Mouse (Mus musculus) layer of hippocampus, adult 9-11 months (tissue): Measurements from ENCODE around the gene Cfap43.

Experiments used
- DNase-seq: peaks from one replicate; pipeline ENCODE4 v3.0.0; 2022

The Cfap43 gene

DNA sequence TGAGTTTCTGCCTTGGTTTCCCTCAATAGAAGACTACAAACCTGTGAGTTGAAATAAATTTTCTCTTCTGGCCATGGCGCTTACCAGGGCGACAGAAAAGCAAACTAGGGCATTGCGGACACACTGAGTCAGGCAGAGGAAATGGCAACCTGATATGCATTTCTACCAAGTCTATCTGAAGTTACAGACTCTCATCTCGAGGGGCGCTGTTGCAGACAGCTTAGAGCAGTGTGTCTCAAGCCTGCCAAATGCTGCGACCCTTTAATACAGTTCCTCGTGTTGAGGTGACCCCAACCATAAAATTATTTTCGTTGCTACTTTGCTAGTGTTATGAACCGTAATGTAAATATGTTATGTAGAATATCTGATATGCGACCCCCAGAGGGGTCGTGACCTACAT is 138.1 kb downstream of the Cfap43 start:
- DNase-seq, result no peak

- peak; percentile 13 for DNase-seq
Observed at GRCm38 (mm10) chr19:47780145-47780544, 138.9 kb downstream of the Cfap43 start.

DNA sequence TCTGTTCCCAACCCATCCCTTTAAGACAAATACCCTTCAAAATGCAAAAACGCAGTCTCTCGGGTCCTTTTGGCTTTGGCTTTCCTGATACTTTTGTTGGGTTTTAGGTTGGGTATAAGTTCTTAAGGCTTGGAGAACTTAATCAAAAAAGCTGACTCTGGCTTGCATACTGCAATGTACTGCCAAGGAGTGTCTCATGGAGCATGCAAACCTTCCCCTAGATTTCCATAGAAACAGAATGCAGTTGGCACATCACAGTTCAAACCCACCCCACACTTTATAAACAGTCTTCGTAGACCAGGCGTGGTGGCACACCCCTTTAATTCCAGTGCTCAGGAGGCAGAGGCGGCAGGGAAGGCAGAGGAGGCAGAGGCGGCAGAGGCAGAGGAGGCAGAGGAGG is 141.2 kb downstream of the Cfap43 start:
- DNase-seq, result no peak

DNA sequence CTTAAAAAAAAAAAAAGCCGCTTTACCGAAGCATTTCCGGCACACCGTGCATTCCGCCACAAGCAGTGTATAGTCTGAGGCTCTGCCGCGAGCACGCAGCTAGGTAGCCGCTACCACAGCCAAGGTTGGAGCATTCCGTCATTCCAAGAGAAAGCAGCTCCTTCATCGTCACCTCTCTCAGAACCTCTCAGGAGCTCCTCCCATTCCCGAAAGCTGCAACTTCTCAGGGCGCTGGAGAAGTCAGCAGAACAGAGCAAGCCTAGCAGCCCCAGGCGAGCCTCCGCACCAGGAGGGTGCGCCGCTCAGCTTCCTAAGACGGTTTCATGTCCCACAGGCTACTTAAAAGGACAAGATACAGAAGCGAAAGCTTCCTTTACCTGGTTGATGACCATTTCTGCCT is 163.5 kb downstream of the Cfap43 start:
- no peak for DNase-seq

- no peak for DNase-seq
Observed at GRCm38 (mm10) chr19:47754931-47755330, 164.2 kb downstream of the Cfap43 start.

GRCm38 (mm10) chr19:47753921-47754320 is 165.2 kb downstream of the Cfap43 start:
- no peak for DNase-seq

- DNase-seq, result no peak
Observed at GRCm38 (mm10) chr19:47752456-47752855, 166.6 kb downstream of the Cfap43 start.

DNA sequence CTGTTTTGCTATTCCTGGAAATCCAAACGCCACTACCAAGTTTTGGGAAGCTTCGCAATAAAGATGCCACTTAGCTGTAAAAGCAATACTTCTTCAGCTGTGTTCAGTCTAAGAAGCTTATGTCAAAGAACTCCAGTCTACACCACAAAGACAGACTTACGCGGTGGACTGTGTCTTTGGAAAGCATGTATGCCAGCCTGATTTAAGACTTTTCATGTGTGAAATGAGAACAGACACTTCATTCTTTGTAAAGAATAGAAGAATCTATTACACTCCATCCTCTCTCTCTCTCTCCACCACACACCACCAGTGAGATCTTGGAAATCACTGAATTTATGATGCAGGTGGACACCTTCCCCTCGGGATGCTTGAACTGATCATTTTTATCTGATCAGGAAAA is 168.7 kb downstream of the Cfap43 start:
- no peak for DNase-seq

- no peak for DNase-seq
Observed at GRCm38 (mm10) chr19:47748950-47749349, 170.1 kb downstream of the Cfap43 start.

GRCm38 (mm10) chr19:47747072-47747471 is 172.0 kb downstream of the Cfap43 start:
- DNase-seq, result peak; percentile 59

GRCm38 (mm10) chr19:47731931-47732330 is 187.2 kb downstream of the Cfap43 start:
- DNase-seq, result peak; percentile 53

GRCm38 (mm10) chr19:47731071-47731881 is 187.8 kb downstream of the Cfap43 start, which contains the start of gene Sfr1:
TSS of gene Sfr1 (plus strand) at chr19:47731682.
- DNase-seq, result peak; percentile 99

DNA sequence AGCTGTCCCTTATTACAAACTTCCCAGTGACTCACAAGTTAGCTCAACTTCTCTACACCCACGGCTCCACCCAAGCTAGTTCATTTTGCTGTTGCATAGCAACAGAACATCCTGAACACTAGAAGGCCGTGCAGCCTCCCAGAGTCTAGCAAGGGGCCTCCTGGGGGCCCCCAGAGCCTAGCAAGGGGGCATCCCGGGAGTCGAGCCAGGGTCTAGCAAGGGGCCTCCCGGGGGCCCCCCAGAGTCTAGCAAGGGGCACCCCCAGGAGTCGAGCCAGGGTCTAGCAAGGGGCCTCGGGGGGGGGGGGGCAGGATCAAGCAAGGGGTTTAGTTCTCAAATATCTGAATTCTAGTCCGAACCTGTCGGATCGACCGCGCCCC is 188.4 kb downstream of the Cfap43 start:
- DNase-seq, result peak; percentile 76

DNA sequence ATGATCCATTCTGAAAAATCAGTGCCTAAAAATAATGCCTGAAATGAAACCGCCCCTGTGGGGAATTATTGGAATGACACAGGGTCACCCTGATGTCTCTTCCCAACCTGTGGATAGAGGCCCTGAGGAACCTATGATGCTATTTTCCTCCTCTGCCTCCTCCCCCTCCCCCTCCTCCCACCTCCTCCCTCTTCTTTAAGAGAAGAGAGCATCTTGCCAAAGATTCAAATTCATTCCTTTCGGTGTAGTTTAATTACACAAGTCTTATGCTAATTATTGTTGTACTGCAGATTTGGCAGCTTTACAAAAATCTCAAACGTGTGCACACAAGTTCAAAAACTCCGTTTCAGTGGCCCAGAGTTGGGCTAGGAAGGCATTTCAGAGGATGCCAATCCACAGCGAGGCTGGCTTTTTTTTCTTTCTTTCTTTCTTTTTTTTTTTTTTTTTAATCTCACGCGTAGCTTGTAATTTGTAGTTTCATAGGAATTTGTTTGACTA is 193.4 kb downstream of the Cfap43 start:
- no peak for DNase-seq

- DNase-seq, result no peak
Observed at GRCm38 (mm10) chr19:47724903-47725302, 194.2 kb downstream of the Cfap43 start.

- no peak for DNase-seq
Observed at GRCm38 (mm10) chr19:47722471-47722870, 196.6 kb downstream of the Cfap43 start.

- DNase-seq, result no peak
Observed at GRCm38 (mm10) chr19:47719147-47719546, 199.9 kb downstream of the Cfap43 start.

DNA sequence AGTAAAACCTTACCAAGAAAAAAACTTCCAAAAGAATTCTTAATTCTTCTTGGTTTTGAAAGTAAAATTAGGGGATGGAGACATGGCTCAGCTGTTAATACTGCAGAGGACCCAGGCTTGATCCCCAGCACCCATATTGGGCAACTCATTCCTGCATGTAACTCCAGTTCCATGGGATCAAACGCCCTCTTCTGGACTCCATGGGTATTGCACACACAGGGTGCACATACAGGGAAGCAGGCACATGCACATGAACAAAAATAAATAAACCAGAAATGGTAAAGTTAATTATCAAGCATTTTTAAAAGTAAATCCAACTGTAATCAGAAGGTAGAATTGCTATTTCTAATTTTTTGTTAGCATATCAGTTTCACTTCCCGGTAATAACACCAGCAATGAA is 202.9 kb downstream of the Cfap43 start:
- DNase-seq, result no peak

DNA sequence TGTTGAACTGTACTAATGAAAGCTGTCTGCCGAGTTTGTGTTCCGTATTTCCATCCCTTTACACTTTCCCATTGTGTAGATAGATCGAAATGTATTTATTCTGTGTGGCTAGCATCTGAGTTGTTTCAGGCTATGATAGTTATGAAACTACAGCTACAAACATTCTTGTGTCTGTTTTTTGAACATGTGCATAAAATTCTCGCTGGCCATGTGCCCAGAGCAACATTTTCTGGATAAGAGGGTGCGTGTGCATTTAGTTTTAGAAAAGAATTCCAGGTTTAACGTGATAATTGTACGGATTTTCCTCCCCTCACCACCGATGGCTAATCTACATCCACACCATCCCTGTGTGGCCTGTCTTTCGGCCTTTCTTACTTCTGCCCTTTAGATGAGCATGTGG is 205.6 kb downstream of the Cfap43 start:
- DNase-seq, result no peak

DNA sequence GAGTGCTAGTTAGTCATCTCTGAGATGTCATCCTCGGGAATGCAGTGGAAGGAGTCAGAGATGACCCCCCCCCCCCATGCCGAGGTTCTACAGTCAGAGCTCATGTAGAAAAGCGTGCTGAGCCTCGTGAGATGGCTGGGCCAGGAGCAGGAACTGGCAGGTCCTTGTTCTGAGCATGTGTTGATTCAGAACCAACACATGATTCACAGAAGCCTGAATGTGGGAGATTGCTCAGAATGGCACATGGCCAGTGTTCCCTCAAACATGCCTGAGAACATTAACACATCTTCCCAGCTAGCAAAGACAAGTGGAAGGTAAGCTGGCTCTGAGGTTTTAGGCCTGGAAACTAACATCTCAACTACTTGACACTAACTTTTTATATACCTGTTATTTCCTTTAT is 208.7 kb downstream of the Cfap43 start:
- DNase-seq, result peak; percentile 57

GRCm38 (mm10) chr19:47705772-47706309 is 213.2 kb downstream of the Cfap43 start:
- no peak for DNase-seq

DNA sequence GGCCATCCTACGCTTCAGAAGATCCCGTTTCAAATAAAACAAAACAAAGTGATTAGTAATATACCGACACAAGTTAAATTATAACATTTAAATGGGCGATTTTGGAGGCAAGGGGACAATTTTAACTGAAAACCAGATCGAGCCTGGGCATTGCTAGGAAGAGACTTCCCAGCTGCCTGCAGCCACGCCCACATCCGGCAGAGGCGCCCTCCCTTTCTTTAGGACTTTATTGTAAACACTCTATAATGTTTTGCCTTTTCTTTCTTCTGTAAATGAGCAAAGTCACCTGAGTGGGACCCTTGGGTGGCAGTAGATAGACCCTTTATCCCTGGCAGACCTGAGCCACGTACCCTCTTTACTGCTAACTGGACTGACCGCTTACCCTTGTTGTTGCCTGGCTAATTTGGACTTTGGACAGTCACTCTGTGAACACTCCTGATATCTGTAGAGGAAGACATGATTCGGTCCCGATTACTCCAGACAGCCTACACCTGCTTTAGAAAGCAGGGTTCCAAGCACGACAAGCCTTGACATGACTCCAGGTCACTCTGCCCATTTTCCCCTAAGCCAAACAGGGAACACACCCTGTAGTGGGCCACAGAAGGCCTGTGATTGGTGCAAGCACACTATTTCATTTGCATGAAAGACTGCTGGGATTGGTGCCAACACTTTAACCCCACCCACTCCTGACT is 213.9 kb downstream of the Cfap43 start:
- DNase-seq, result no peak

- DNase-seq, result no peak
Observed at GRCm38 (mm10) chr19:47700509-47700908, 218.6 kb downstream of the Cfap43 start.

DNA sequence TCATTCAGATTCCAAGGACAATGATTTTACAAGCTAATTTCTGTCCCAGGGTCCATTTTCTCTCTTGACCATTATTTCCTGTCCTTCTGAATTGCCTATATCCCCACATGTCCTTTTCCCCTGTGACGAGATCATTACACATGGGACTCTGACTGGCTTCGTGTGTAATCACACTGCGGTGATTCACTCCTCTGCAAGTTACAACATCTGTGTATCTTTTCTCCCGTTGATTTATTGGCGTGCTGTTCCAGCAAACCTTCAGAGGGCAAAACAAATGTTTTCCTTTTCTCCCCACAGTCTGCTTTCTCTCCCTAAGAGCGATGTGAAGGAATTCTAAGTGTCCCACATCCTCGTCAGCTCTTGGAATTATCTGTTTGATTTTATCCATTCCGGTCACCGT is 219.3 kb downstream of the Cfap43 start:
- DNase-seq, result no peak
